Mouse (Mus musculus) telencephalon, adult 2 months (tissue): ENCODE data around the gene Mup12.
"Not testable (repeated sequence)": the region's sequence is repeated elsewhere in the genome, so short reads cannot be mapped to it uniquely, and the experiment has no call there.

ENCODE experiments used
- DNase-seq: peaks from one replicate; pipeline ENCODE4 v3.0.0-alpha.2; 2011; ENCODE audit warnings: low read depth, low spot score

The Mup12 gene

GRCm38 (mm10) chr4:60741226-60741625, at the start of gene Mup12:
TSS of gene Mup12 (minus strand) at chr4:60741326.
- not testable (repeated sequence) for DNase-seq
